Mouse (Mus musculus): ENCODE results near the gene Rnf217.

DNA sequence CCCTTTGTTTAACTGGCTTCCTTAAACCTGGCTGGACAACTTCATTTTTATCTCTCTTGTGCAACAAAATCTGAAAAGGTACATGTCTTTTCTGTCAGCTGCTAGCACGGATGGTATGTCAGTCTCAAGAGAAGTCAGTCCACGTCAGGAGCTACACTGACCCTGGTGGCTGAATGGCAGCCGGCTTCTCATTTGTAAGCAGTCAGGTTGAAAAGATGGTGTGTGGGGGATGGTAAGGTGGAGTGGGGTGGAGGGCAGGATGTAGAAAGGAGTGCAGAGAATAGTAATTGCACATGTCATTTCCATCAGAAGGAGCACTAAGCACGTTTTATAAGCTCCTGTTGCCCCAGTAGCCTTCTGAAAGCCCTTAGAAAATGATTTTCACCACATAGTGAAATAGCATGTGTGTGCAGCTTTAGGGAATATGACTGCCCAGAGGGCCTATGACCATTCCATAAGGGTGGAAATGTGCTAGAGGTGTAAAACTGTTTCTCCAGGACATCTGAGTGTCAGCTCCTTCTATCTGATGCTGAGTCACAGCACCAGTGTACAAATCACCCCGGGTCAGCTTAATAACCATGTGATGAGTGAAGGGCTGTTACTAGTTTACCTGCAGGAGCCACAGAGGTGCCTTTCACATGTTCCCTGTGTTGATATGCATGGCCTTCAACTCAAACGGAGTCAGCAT, 80.5 kb downstream of the Rnf217 start:
- no peak for TF ChIP-seq POLR2A (IDR thresholded peaks at IDR 0.05; ENCODE audit: extremely low read depth, insufficient read depth, low read length)
- TF ChIP-seq CTCF (IDR thresholded peaks at IDR 0.05; ENCODE audit: low read depth, low read length), result no peak
